Mouse (Mus musculus) MEL (cell line): ENCODE results near the gene Elavl1. TPM values are rescaled to one million over a fixed set of nuclear protein-coding genes. Genes with fewer than 3 reads are reported as not detected.

Experiments
- DNase-seq: peaks from one replicate; pipeline ENCODE4 v3.0.0; 2011; ENCODE audit warnings: low read depth, low spot score
- H3K27ac ChIP-seq: 2 replicates; pipeline ENCODE4 v1.5.1; 2012; ENCODE audit warnings: low read depth, mild to moderate bottlenecking, control low read depth, low read length, moderate library complexity; ENCODE audit not compliant: control insufficient read depth
- H3K27me3 ChIP-seq, 2 experiments: fragments of 150-350 bp in 1 of 2; sonication (generic) in 1 of 2; 2 replicates each; pipeline ENCODE4 v1.6.1; 2012; ENCODE audit warnings: low read length in 2 of 2, mild to moderate bottlenecking in 2 of 2, improper control_type of control experiment in 1 of 2, moderate library complexity in 1 of 2; ENCODE audit not compliant: insufficient read depth in 2 of 2, control insufficient read depth in 1 of 2
- H3K36me3 ChIP-seq, 2 experiments: 2 replicates each; pipeline ENCODE4 v1.6.1; 2012 to 2014; ENCODE audit warnings: low read length in 2 of 2, improper control_type of control experiment in 1 of 2, inconsistent platforms in 1 of 2, mild to moderate bottlenecking in 1 of 2; ENCODE audit not compliant: insufficient read depth in 2 of 2, control insufficient read depth in 1 of 2
- H3K4me1 ChIP-seq, 2 experiments: fragments of 150-350 bp in 1 of 2; sonication (generic) in 1 of 2; 2 replicates each; pipeline ENCODE4 v1.6.1; 2012; ENCODE audit warnings: low read length in 2 of 2, improper control_type of control experiment in 1 of 2, mild to moderate bottlenecking in 1 of 2; ENCODE audit not compliant: insufficient read depth in 2 of 2, control insufficient read depth in 1 of 2
- H3K4me3 ChIP-seq, 2 experiments: fragments of 150-350 bp in 1 of 2; sonication (generic) in 1 of 2; 2 replicates each; pipeline ENCODE4 v1.5.1; 2012; ENCODE audit warnings: low read depth in 2 of 2, low read length in 2 of 2, mild to moderate bottlenecking in 2 of 2, moderate library complexity in 2 of 2, control low read depth in 1 of 2, improper control_type of control experiment in 1 of 2; ENCODE audit not compliant: control insufficient read depth in 1 of 2, insufficient read depth in 1 of 2
- H3K79me2 ChIP-seq: 2 replicates; pipeline ENCODE4 v1.6.1; 2012; ENCODE audit warnings: mild to moderate bottlenecking, low read length, moderate library complexity; ENCODE audit not compliant: control insufficient read depth, poor library complexity, insufficient read depth
- H3K9ac ChIP-seq: 2 replicates; pipeline ENCODE4 v1.6.1; 2012; ENCODE audit warnings: low read depth, mild to moderate bottlenecking, control low read depth, low read length, moderate library complexity; ENCODE audit not compliant: control insufficient read depth, poor library complexity, severe bottlenecking
- H3K9me3 ChIP-seq: fragments of 150-350 bp; sonication (generic); replicated peaks from 2 replicates; pipeline ENCODE4 v1.6.1; 2012; ENCODE audit warnings: mild to moderate bottlenecking, low read length, improper control_type of control experiment, moderate library complexity; ENCODE audit not compliant: insufficient read depth
- BHLHE40 ChIP-seq: IDR thresholded peaks from 2 replicates; pipeline ENCODE4 v1.6.1; 2012; ENCODE audit warnings: low read depth, mild to moderate bottlenecking, inconsistent platforms, low read length, improper control_type of control experiment, borderline replicate concordance
- CHD1 ChIP-seq: IDR thresholded peaks from 2 replicates; pipeline ENCODE4 v1.6.1; 2012; ENCODE audit warnings: low read depth, mild to moderate bottlenecking, inconsistent platforms, low read length, improper control_type of control experiment
- E2F4 ChIP-seq: IDR thresholded peaks from 2 replicates; pipeline ENCODE4 v1.6.1; 2011; ENCODE audit warnings: low read depth, low read length, improper control_type of control experiment, borderline replicate concordance
- ELF1 ChIP-seq: IDR thresholded peaks from 2 replicates; pipeline ENCODE4 v1.6.1; 2014; ENCODE audit warnings: low read depth, mild to moderate bottlenecking, inconsistent platforms, low read length, improper control_type of control experiment, moderate library complexity
- EP300 ChIP-seq, 2 experiments: IDR thresholded peaks; 2 replicates each; pipeline ENCODE4 v1.6.1; 2011; ENCODE audit warnings: improper control_type of control experiment in 2 of 2, low read length in 2 of 2, low read depth in 1 of 2, mild to moderate bottlenecking in 1 of 2
- GABPA ChIP-seq: IDR thresholded peaks from 2 replicates; pipeline ENCODE4 v1.6.1; 2012; ENCODE audit warnings: low read depth, mild to moderate bottlenecking, inconsistent platforms, low read length, improper control_type of control experiment, moderate library complexity
- GATA1 ChIP-seq: IDR thresholded peaks from 2 replicates; pipeline ENCODE4 v1.6.1; 2011; ENCODE audit warnings: low read depth, low read length, improper control_type of control experiment
- HCFC1 ChIP-seq: IDR thresholded peaks from 2 replicates; pipeline ENCODE4 v1.6.1; 2012; ENCODE audit warnings: low read depth, mild to moderate bottlenecking, inconsistent platforms, low read length, improper control_type of control experiment, moderate library complexity
- JUND ChIP-seq: IDR thresholded peaks from 2 replicates; pipeline ENCODE4 v1.6.1; 2011; ENCODE audit warnings: low read depth, mild to moderate bottlenecking, improper control_type of control experiment, low read length
- KAT2A ChIP-seq: conservative IDR thresholded peaks from 2 replicates; pipeline ENCODE4 v1.6.1; 2012; ENCODE audit warnings: low read depth, low read length, improper control_type of control experiment, inconsistent platforms
- MAFK ChIP-seq: IDR thresholded peaks from 2 replicates; pipeline ENCODE4 v1.6.1; 2011; ENCODE audit warnings: low read depth, mild to moderate bottlenecking, low read length, improper control_type of control experiment, borderline replicate concordance
- MAX ChIP-seq: IDR thresholded peaks from 2 replicates; pipeline ENCODE4 v1.6.1; 2011; ENCODE audit warnings: low read length, improper control_type of control experiment
- MAZ ChIP-seq: IDR thresholded peaks from 2 replicates; pipeline ENCODE4 v1.6.1; 2012; ENCODE audit warnings: low read depth, mild to moderate bottlenecking, inconsistent platforms, low read length, improper control_type of control experiment
- MEF2A ChIP-seq: IDR thresholded peaks from 2 replicates; pipeline ENCODE4 v1.6.1; 2014; ENCODE audit warnings: low read depth, mild to moderate bottlenecking, inconsistent platforms, low read length, improper control_type of control experiment; ENCODE audit not compliant: poor library complexity, insufficient replicate concordance, severe bottlenecking; ENCODE audit errors: extremely low read depth
- MXI1 ChIP-seq: IDR thresholded peaks from 2 replicates; pipeline ENCODE4 v1.6.1; 2011; ENCODE audit warnings: mild to moderate bottlenecking, low read depth, low read length, improper control_type of control experiment
- MYC ChIP-seq: IDR thresholded peaks from 2 replicates; pipeline ENCODE4 v1.6.1; 2011; ENCODE audit warnings: low read depth, mild to moderate bottlenecking, low read length, improper control_type of control experiment, moderate library complexity
- NELFE ChIP-seq: IDR thresholded peaks from 2 replicates; pipeline ENCODE4 v1.6.1; 2011; ENCODE audit warnings: low read depth, low read length, improper control_type of control experiment
- NRF1 ChIP-seq: IDR thresholded peaks from 2 replicates; pipeline ENCODE4 v1.6.1; 2014; ENCODE audit warnings: low read depth, mild to moderate bottlenecking, inconsistent platforms, low read length, improper control_type of control experiment, moderate library complexity; ENCODE audit not compliant: poor library complexity, insufficient read depth, severe bottlenecking
- POLR2AphosphoS2 ChIP-seq: IDR thresholded peaks from 2 replicates; pipeline ENCODE4 v1.6.1; 2011; ENCODE audit warnings: low read length, improper control_type of control experiment
- POLR2AphosphoS5 ChIP-seq: IDR thresholded peaks from 2 replicates; pipeline ENCODE4 v1.6.1; 2012; ENCODE audit warnings: low read depth, borderline replicate concordance, mild to moderate bottlenecking, inconsistent platforms, low read length, moderate library complexity, mixed read lengths
- RAD21 ChIP-seq: IDR thresholded peaks from 2 replicates; pipeline ENCODE4 v1.6.1; 2011; ENCODE audit warnings: mild to moderate bottlenecking, low read depth, low read length, improper control_type of control experiment
- RCOR1 ChIP-seq: IDR thresholded peaks from 2 replicates; pipeline ENCODE4 v1.6.1; 2012; ENCODE audit warnings: low read depth, mild to moderate bottlenecking, inconsistent platforms, low read length, improper control_type of control experiment
- SIN3A ChIP-seq: IDR thresholded peaks from 2 replicates; pipeline ENCODE4 v1.6.1; 2012; ENCODE audit warnings: low read length, improper control_type of control experiment, inconsistent platforms
- SMC3 ChIP-seq: IDR thresholded peaks from 2 replicates; pipeline ENCODE4 v1.6.1; 2011; ENCODE audit warnings: low read depth, low read length, improper control_type of control experiment
- TBP ChIP-seq: IDR thresholded peaks from 2 replicates; pipeline ENCODE4 v1.8.0; 2011; ENCODE audit warnings: low read depth, low read length, improper control_type of control experiment
- TCF12 ChIP-seq: IDR thresholded peaks from 2 replicates; pipeline ENCODE4 v1.6.1; 2014; ENCODE audit warnings: low read depth, mild to moderate bottlenecking, inconsistent platforms, low read length, improper control_type of control experiment, moderate library complexity
- UBTF ChIP-seq: IDR thresholded peaks from 2 replicates; pipeline ENCODE4 v1.6.1; 2012; ENCODE audit warnings: low read depth, mild to moderate bottlenecking, inconsistent platforms, low read length, improper control_type of control experiment, moderate library complexity, borderline replicate concordance; ENCODE audit not compliant: insufficient read depth
- USF1 ChIP-seq: IDR thresholded peaks from 2 replicates; pipeline ENCODE4 v1.6.1; 2014; ENCODE audit warnings: low read depth, mild to moderate bottlenecking, inconsistent platforms, low read length, improper control_type of control experiment, moderate library complexity
- ZC3H11A ChIP-seq: IDR thresholded peaks from 2 replicates; pipeline ENCODE4 v1.6.1; 2012; ENCODE audit warnings: low read depth, mild to moderate bottlenecking, inconsistent platforms, low read length, improper control_type of control experiment
- ZKSCAN1 ChIP-seq: IDR thresholded peaks from 2 replicates; pipeline ENCODE4 v1.6.1; 2012; ENCODE audit warnings: low read depth, mild to moderate bottlenecking, inconsistent platforms, low read length, improper control_type of control experiment, moderate library complexity
- ZMIZ1 ChIP-seq: IDR thresholded peaks from 2 replicates; pipeline ENCODE4 v1.6.1; 2012; ENCODE audit warnings: low read depth, mild to moderate bottlenecking, inconsistent platforms, low read length, improper control_type of control experiment, moderate library complexity
- ZNF384 ChIP-seq: IDR thresholded peaks from 2 replicates; pipeline ENCODE4 v1.6.1; 2012; ENCODE audit warnings: low read depth, mild to moderate bottlenecking, inconsistent platforms, low read length, improper control_type of control experiment
- polyA plus RNA-seq, 2 experiments: library from polyadenylated mRNA; stranded (reverse) in 1 of 2; unstranded in 1 of 2; fragments of >175 nt in 1 of 2; fragments of >200 nt in 1 of 2; gene quantifications; 2 replicates each; pipeline versions ENCODE4 v1.2.1 to v1.2.4; 2012; ENCODE audit warnings: low replicate concordance in 2 of 2, low read depth in 1 of 2; ENCODE audit not compliant: insufficient read length in 2 of 2, insufficient read depth in 1 of 2, missing spikeins in 1 of 2
- total RNA-seq: library from RNA; depleted of rRNA; stranded (reverse); fragments of 300-350 nt; gene quantifications from 2 replicates; pipeline ENCODE4 v1.2.3, GENCODE M21; 2012

Gene Elavl1
- total and polyA plus RNA-seq, 3 experiments = 64.2 to 77.4 TPM; not detected in 1

DNA sequence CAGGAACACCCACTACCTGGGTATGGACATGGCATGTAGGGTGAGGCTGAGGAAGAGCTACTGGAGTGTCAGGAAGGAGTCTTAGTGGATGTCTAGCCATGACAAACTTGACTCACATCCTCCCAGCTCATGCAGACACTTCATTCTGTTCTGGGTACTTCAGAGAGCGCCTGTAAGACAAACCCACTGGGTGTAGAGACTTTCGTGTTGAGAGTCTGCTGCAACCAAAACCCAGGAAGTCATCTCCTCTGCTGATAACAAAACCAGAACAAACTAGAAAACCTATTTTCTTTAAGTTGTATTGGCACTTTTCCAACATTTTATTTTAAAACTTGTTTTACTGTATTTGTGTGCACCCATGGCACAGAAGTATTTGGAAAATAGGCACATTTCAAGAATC, 19.4 kb downstream of the Elavl1 start (continued):
- TF ChIP-seq GATA1 = peak; percentile 93
- no peak for TF ChIP-seq ZNF384
- TF ChIP-seq MEF2A = peak; percentile 54; the same call in 1 of the 2 replicates
- no peak for TF ChIP-seq E2F4
- no peak; the same call in 1 of the 2 replicates for TF ChIP-seq SMC3
- TF ChIP-seq NRF1 = no peak
- no peak for TF ChIP-seq POLR2AphosphoS5

DNA sequence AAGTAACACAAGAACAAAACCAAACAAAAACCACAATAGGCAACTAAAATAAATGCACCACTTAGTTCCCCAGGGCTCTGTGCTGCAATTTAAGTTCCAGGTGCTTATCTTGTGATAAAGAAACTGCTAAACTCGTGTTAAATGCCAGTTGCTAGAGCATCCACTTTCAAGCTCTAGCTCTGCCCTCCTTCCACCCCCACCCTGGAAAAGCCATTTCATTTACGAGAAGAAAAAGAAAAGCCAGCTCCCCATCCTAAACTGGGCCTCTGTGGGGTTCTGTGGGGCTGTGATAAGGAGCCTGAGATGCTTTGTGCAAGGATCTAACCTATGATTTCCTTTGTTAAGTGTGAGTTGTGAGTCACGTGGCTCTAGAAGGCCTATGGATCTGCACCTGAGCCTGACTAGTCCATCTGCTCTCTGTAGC, 21.1 kb downstream of the Elavl1 start:
- H3K27ac ChIP-seq = peak overlapping the region; percentile 89
- DNase-seq = peak; percentile 91
- TF ChIP-seq NELFE (no peak; the same call in 1 of the 2 replicates), RAD21 (no peak; the same call in 1 of the 2 replicates), USF1 (peak; percentile 96), ZC3H11A (no peak), RCOR1 (peak; percentile 54; the same call in 1 of the 2 replicates), E2F4 (no peak), ZMIZ1 (0 out of 2 replicates have a peak, but pooled peaks have one; percentile 43), BHLHE40 (peak; percentile 77; the same call in 1 of the 2 replicates), POLR2AphosphoS2 (no peak), MAZ (no peak), CHD1 (no peak), GATA1 (peak; percentile 83), MXI1 (peak; percentile 86), KAT2A (no peak; the same call in 1 of the 2 replicates), TCF12 (peak; percentile 94), POLR2AphosphoS5 (no peak), MYC (peak; percentile 48; the same call in 1 of the 2 replicates), GABPA (no peak), SMC3 (no peak; the same call in 1 of the 2 replicates), NRF1 (no peak), EP300 (IDR thresholded peaks at IDR 0.05; ENCODE audit: low read depth in 1 of 2, low read length in 2 of 2) (peak; percentile 82 to 91), HCFC1 (peak; percentile 8), JUND (no peak), ZKSCAN1 (peak; percentile 81), MEF2A (peak; percentile 44; the same call in 1 of the 2 replicates), ELF1 (no peak), UBTF (no peak), MAX (peak; percentile 94), SIN3A (peak; percentile 87), MAFK (peak; percentile 48; the same call in 1 of the 2 replicates), ZNF384 (peak; percentile 43), TBP (no peak)

More for the DNA sequence above, 21.1 kb downstream of the Elavl1 start:
- Histone ChIP-seq H3K4me1 (peaks cover 34 to 40% of the 10 kb centered on the region in 2 experiments), H3K79me2 (peaks cover 17% of the 10 kb centered on the region), H3K27me3 (no peaks in the 10 kb centered on the region), H3K4me3 (no peak overlapping the region), H3K36me3 (peaks cover 54 to 60% of the 10 kb centered on the region in 2 experiments), H3K9ac (no peak overlapping the region; the same call in 1 of the 2 replicates), H3K9me3 (no peaks in the 10 kb centered on the region)
